In genomic region chr19:8920836-8921291, GRCm38 (mm10) we compare ENCODE assay signal across 8 mouse cellular contexts. TPM values are rescaled to one million over a fixed set of nuclear protein-coding genes. Genes with fewer than 3 reads are reported as not detected.
DNase-seq lines count a peak whose midpoint lies in the region; ATAC-seq and TF ChIP-seq lines count a peak whose summit lies in the region.

No protein-coding gene starts in this region.

- no peaks in the 10 kb centered on the region for H3K27me3 ChIP-seq in kidney, adult 2 months (replicated peaks; ENCODE audit: control insufficient read depth, insufficient read depth, low read length)
- H3K27me3 ChIP-seq in forebrain, embryonic 15.5 days, result no peaks in the 10 kb centered on the region
- no peaks in the 10 kb centered on the region for H3K27me3 ChIP-seq in limb, embryonic 10.5 days (ENCODE audit: low read depth, poor library complexity, severe bottlenecking)
- H3K27me3 ChIP-seq in midbrain, embryonic 16.5 days (ENCODE audit: control insufficient read depth, insufficient read depth, low read depth, low read length), result no peaks in the 10 kb centered on the region

- H3K4me1 ChIP-seq in kidney, adult 2 months (ENCODE audit: control insufficient read depth, insufficient read depth, low read length), result peaks cover 11% of the 10 kb centered on the region
- H3K4me1 ChIP-seq in forebrain, embryonic 15.5 days, result peaks cover 18% of the 10 kb centered on the region
- H3K4me1 ChIP-seq in limb, embryonic 10.5 days, result peaks cover 16% of the 10 kb centered on the region
- peaks cover 11% of the 10 kb centered on the region for H3K4me1 ChIP-seq in midbrain, embryonic 16.5 days (ENCODE audit: control insufficient read depth, insufficient read depth, low read length)

- peak overlapping the region; percentile 81 for H3K9ac ChIP-seq in forebrain, embryonic 15.5 days (replicated peaks)
- H3K9ac ChIP-seq in midbrain, embryonic 16.5 days (ENCODE audit: low read depth, low read length), result peak overlapping the region; percentile 72

- no peak for TF ChIP-seq CTCF in kidney, adult 2 months (conservative IDR thresholded peaks at IDR 0.05; ENCODE audit: insufficient read depth, insufficient read length, low read depth, low read length)

- peak; percentile 67 for DNase-seq in kidney, adult 2 months
- DNase-seq in kidney, adult 11 months, result no peak
- peak; percentile 76 for DNase-seq in ZHBTc4 (ENCODE audit: low read depth, low spot score)
- peak; percentile 46 for DNase-seq in limb, embryonic 10.5 days (ENCODE audit: low spot score)
- DNase-seq in natural killer cell, adult 2 months (ENCODE audit: low spot score in 2 of 2), result no peak
- no peak for DNase-seq in right cerebral cortex, postnatal 36 days (ENCODE audit: low spot score in 2 of 2)

- peak overlapping the region; percentile 62 for H3K27ac ChIP-seq in kidney, adult 2 months (ENCODE audit: insufficient read depth, low read depth, low read length)
- peak overlapping the region; percentile 85 for H3K27ac ChIP-seq in forebrain, embryonic 15.5 days (replicated peaks)
- peak overlapping the region; percentile 90 for H3K27ac ChIP-seq in limb, embryonic 10.5 days
- H3K27ac ChIP-seq in midbrain, embryonic 16.5 days (ENCODE audit: low read length), result peak overlapping the region; percentile 81

- peak overlapping the region; percentile 78 for H3K4me3 ChIP-seq in kidney, adult 2 months (ENCODE audit: insufficient read depth, low read depth, low read length)
- peak overlapping the region; percentile 74 for H3K4me3 ChIP-seq in forebrain, embryonic 15.5 days
- peak overlapping the region; percentile 85 for H3K4me3 ChIP-seq in limb, embryonic 10.5 days
- H3K4me3 ChIP-seq in midbrain, embryonic 16.5 days (ENCODE audit: low read depth, low read length), result peak overlapping the region; percentile 75

- no peak for TF ChIP-seq POLR2A in kidney, adult 2 months (IDR thresholded peaks at IDR 0.05; ENCODE audit: low read depth, low read length)

- no peak; the same call in 1 of the 2 replicates for ATAC-seq in forebrain, embryonic 15.5 days (replicated peaks)
- peak; percentile 57 for ATAC-seq in midbrain, embryonic 16.5 days

- WGBS in kidney, adult 2 months, result 1% methylated on average over 6 of the region's 6 CpGs
- WGBS in forebrain, embryonic 15.5 days, result under 1% methylated on average over 6 of the region's 6 CpGs
- WGBS in limb, embryonic 10.5 days, result 3% methylated on average over 6 of the region's 6 CpGs
- 3% methylated on average over 6 of the region's 6 CpGs for WGBS in midbrain, embryonic 16.5 days

- peak overlapping the region; percentile 68 for H3K4me2 ChIP-seq in forebrain, embryonic 15.5 days (replicated peaks)
- peak overlapping the region; percentile 88 for H3K4me2 ChIP-seq in midbrain, embryonic 16.5 days (ENCODE audit: low read length)

- no peaks in the 10 kb centered on the region for H3K9me3 ChIP-seq in forebrain, embryonic 15.5 days
- no peaks in the 10 kb centered on the region for H3K9me3 ChIP-seq in limb, embryonic 10.5 days (replicated peaks)
- H3K9me3 ChIP-seq in midbrain, embryonic 16.5 days (replicated peaks; ENCODE audit: control insufficient read depth, low read length, poor library complexity, severe bottlenecking), result no peaks in the 10 kb centered on the region

- no peaks in the 10 kb centered on the region for H3K36me3 ChIP-seq in kidney, adult 2 months (ENCODE audit: control insufficient read depth, insufficient read depth, low read length)
- H3K36me3 ChIP-seq in forebrain, embryonic 15.5 days, result peaks cover 19% of the 10 kb centered on the region
- peaks cover 45% of the 10 kb centered on the region for H3K36me3 ChIP-seq in limb, embryonic 10.5 days
- peaks cover 9% of the 10 kb centered on the region for H3K36me3 ChIP-seq in midbrain, embryonic 16.5 days (ENCODE audit: control insufficient read depth, insufficient read depth, low read length)

RNA-seq across cellular contexts. Expression of gene B3gat3, which starts 0.7 kb away (rescaled TPM):
- polyA plus RNA-seq in kidney, adult 2 months (2012; rRNA removed), result 105 and 125 TPM in 2 replicates
- polyA plus RNA-seq in forebrain, embryonic 15.5 days (2015; fragmentation: Nextera tagmentation; extraction: Ambion mirVana), result 78.9 and 81.0 TPM in 2 replicates
- 47.0 and 48.1 TPM in 2 replicates for polyA plus RNA-seq in limb, embryonic 10.5 days (2016; fragmentation: Nextera tagmentation; extraction: Ambion mirVana)
- polyA plus RNA-seq in midbrain, embryonic 16.5 days (2015; fragmentation: Nextera tagmentation; extraction: Ambion mirVana), result 87.8 and 95.7 TPM in 2 replicates

RNA-seq across cellular contexts. Expression of gene Rom1, which starts 8.3 kb away (rescaled TPM):
- polyA plus RNA-seq in kidney, adult 2 months (2012; rRNA removed), result 12.0 and 13.9 TPM in 2 replicates
- polyA plus RNA-seq in forebrain, embryonic 15.5 days (2015; fragmentation: Nextera tagmentation; extraction: Ambion mirVana), result 0.87 and 1.5 TPM in 2 replicates
- polyA plus RNA-seq in limb, embryonic 10.5 days (2016; fragmentation: Nextera tagmentation; extraction: Ambion mirVana), result 4.1 and 4.3 TPM in 2 replicates
- 1.4 and 2.2 TPM in 2 replicates for polyA plus RNA-seq in midbrain, embryonic 16.5 days (2015; fragmentation: Nextera tagmentation; extraction: Ambion mirVana)

RNA-seq across cellular contexts. Expression of gene Eml3, which starts 8.5 kb away (rescaled TPM):
- polyA plus RNA-seq in kidney, adult 2 months (2012; rRNA removed), result 35.1 and 35.7 TPM in 2 replicates
- polyA plus RNA-seq in forebrain, embryonic 15.5 days (2015; fragmentation: Nextera tagmentation; extraction: Ambion mirVana), result 10.4 and 11.7 TPM in 2 replicates
- 37.1 and 37.5 TPM in 2 replicates for polyA plus RNA-seq in limb, embryonic 10.5 days (2016; fragmentation: Nextera tagmentation; extraction: Ambion mirVana)
- 8.6 and 9.1 TPM in 2 replicates for polyA plus RNA-seq in midbrain, embryonic 16.5 days (2015; fragmentation: Nextera tagmentation; extraction: Ambion mirVana)

RNA-seq across cellular contexts. Expression of gene Mta2, which starts 20.8 kb away (rescaled TPM):
- 16.9 and 19.8 TPM in 2 replicates for polyA plus RNA-seq in kidney, adult 2 months (2012; rRNA removed)
- 171 and 175 TPM in 2 replicates for polyA plus RNA-seq in forebrain, embryonic 15.5 days (2015; fragmentation: Nextera tagmentation; extraction: Ambion mirVana)
- 229 and 233 TPM in 2 replicates for polyA plus RNA-seq in limb, embryonic 10.5 days (2016; fragmentation: Nextera tagmentation; extraction: Ambion mirVana)
- 108 and 121 TPM in 2 replicates for polyA plus RNA-seq in midbrain, embryonic 16.5 days (2015; fragmentation: Nextera tagmentation; extraction: Ambion mirVana)

RNA-seq across cellular contexts. Expression of gene Ganab, which starts 23.0 kb away (rescaled TPM):
- polyA plus RNA-seq in kidney, adult 2 months (2012; rRNA removed), result 130 and 136 TPM in 2 replicates
- polyA plus RNA-seq in forebrain, embryonic 15.5 days (2015; fragmentation: Nextera tagmentation; extraction: Ambion mirVana), result 88.1 and 89.6 TPM in 2 replicates
- polyA plus RNA-seq in limb, embryonic 10.5 days (2016; fragmentation: Nextera tagmentation; extraction: Ambion mirVana), result 117 and 129 TPM in 2 replicates
- polyA plus RNA-seq in midbrain, embryonic 16.5 days (2015; fragmentation: Nextera tagmentation; extraction: Ambion mirVana), result 76.8 and 84.0 TPM in 2 replicates

Comparison
In these comparisons a context has a peak if more than half of its experiments do, and no peak if none do; other contexts are left out.
1. DNase-seq: peak in kidney, adult 2 months (single experiment), ZHBTc4 (single experiment) and limb, embryonic 10.5 days (single experiment); none in kidney, adult 11 months (single experiment), natural killer cell, adult 2 months (0 of 2) and right cerebral cortex, postnatal 36 days (0 of 2).
2. Peak in every context shown above with its lines, with median percentiles within 50 percentile points of each other: H3K27ac ChIP-seq and H3K4me3 ChIP-seq.